Mouse (Mus musculus) kidney, postnatal 25 days (tissue): Measurements from ENCODE around the gene Dhrs7c.
A peak's percentile ranks its signal among the peaks of the same experiment; 100 is the strongest.

ENCODE experiments used
- DNase-seq, 2 experiments: peaks; one replicate each; pipeline ENCODE4 v3.0.0; 2021; ENCODE audit warnings: mixed read lengths in 2 of 2

The Dhrs7c gene

DNA sequence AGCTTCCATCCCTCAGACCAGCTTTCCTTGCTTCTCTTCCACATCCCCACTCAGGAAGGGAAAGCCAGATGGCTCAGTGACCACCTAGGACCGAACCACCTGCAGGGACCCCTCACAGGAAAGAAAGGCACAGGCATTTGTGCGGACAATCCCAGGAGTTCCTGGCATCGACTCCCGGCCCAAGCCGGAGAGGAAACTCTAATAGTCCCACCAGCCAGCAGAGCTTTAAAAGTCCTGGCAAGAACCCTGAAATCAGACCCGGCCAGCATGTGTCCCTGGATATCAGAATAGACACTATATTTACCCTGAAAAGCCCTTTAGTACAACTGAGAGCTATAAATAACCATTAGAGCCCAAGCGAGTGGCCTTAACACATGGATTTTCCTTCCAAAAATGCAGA is at the start of gene Dhrs7c:
Gene Dhrs7c (plus strand): TSS at position 257 of the 400 bp plus-strand sequence.
- DNase-seq: no peak

DNA sequence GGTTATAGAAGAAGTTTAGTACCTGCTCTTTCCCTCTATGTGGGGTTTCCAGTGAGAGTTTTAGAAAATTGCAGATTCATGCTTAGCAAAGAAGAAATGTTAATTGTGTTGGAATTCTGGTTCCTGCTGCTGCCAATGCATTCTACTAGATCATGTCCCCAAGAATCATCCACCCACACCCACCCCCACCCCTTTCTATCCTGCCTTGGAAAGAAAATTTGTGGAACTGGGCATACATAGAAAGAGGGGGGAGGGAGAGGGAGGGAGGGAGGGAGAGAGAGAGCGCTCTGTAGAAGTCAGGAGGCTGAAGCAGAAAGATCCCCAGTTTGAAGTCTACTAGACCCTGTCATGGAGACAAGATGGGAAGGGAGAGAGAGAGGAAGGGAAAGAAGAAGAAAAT is 41.7 kb upstream of the Dhrs7c start:
- no peak for DNase-seq

DNA sequence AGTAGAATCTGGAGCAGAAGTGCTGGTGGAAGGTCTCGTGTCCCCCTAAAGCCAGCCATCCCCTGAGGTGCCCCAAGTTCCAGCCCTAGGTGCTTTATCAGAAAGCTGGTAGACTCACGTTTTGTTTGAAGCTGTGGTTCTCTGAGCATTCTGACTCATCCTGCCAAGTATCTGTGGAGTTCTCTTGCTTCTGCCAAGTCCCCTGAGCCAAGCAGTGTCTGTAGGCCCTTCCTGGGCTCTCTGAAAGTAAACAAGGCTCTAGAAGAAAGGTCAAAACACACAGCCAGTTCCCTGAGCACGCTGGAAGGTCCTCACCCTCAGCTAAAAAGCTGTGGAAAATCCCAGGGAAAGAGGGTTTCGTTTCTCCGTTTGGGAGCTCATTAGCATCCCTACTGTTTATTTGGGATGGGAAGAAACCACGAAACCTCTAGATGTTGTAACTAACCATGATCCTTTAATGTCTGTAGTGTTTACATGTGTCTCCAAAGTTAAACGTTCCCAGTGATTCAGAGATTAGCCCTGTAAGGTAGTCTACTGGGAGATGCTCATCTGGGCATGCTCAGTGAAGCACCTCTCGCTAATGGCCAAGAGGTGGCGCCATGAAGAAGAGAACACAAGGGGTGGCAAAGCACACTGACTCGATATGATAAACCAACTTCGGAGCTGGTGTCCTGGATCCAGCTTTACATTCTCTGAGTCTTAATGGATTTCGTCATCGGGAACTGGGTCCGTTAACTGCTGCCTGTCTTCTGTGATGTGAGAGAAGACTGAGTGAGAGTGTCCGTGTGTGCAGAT is 40.4 kb upstream of the Dhrs7c start:
- DNase-seq: no peak

DNA sequence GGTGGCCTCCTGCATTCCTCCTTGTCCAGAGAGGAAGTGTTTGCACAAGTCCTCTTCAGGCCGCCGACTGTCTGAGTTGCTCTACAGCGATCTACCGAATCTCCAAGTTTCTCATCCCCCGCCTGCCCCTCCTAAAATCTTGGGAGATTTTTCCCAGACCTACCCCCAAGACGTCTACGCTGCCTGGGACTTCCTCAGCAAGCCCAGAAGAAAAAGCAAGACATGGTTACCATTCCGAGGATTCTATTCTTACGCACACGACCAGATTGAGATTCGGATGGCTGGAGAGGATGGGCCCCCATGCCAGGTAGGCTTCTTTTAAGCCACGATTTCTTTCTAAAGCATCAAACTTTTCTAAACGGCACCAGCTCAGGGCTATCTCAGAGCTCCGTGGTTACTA is 26.9 kb upstream of the Dhrs7c start, which contains the start of gene Glp2r:
Gene Glp2r (minus strand): TSS at position 101 of the 400 bp plus-strand sequence.
- no peak for DNase-seq

DNA sequence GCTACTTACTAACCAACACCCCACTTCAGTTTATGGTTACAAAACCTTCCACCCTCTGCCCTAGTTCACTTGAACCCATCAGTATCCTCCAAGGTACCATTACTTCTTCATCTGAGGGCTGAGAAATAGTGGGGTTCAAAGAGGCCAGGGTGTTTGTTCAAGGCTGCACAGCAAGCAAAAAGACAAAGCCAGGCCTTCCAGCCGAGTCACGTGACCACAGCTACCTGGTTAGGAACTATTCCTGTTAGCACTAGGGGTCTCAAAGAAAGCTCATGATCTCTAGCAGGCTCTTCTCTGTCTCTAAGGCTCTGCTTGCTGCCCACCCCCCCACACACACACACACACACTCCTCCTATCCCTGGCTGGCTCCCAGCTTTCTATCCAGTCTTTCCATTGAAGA is 26.3 kb upstream of the Dhrs7c start:
- no peak for DNase-seq

DNA sequence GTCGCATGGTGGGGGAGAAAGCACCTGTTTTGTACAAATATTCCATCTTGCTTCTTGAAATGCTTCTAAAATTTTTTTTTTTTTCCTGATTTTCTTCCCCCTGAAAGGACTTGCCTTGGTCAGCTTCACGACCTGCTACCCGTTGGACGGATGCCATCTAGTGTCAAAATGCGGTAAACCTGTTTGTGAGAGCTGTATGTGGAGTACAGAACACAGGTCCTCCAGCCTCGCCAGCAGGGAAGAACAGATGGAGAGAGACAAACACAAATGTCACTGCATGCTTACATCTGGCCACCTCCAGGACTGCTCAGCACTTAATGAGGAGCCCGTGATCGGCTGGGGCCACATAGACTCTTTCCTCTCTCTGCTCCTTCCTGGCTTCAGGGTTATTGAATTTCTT is 25.4 kb upstream of the Dhrs7c start:
- peak; percentile 45 to 67 for DNase-seq

DNA sequence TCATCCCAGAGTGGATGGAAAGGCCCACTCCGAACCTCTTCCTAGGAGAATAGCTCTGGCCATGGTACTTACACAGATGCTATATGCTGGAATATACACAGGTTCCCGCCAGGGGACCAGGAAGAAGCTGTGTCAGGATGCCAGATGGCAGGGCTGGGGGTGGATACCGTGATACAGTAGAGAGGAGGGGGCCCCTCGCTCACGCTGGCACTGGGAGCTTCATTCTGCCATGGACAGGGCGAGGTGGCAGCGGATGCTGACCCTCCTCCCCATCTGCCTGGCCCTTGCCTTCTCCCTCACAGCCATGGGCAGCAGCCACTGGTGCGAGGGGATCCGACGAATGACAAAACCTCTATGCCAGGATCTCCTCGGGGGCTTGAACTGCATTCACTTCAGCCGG is 23.6 kb upstream of the Dhrs7c start, which contains the start of gene Gsg1l2:
Gene Gsg1l2 (plus strand): TSS at position 230 of the 400 bp plus-strand sequence.
- no peak for DNase-seq

DNA sequence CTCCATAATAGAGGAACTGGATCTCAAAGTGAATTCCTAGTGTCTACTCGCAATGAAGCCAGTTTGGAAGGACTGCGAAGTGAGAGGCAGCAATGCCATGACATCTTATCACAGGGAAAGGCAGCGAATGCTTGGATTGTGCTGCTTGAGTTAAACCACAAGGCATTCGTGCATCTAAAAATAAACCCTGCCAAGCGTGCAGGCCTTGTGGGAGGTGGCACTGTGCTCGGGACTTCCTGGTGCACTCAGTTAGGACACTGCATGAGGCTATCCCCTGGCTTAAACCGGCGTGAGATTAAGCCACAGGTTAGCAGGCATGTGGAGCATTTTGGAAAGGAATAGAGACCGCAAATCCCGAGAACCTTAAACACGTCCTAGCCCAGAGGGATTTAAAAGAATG is 7.8 kb upstream of the Dhrs7c start:
- no peak for DNase-seq

DNA sequence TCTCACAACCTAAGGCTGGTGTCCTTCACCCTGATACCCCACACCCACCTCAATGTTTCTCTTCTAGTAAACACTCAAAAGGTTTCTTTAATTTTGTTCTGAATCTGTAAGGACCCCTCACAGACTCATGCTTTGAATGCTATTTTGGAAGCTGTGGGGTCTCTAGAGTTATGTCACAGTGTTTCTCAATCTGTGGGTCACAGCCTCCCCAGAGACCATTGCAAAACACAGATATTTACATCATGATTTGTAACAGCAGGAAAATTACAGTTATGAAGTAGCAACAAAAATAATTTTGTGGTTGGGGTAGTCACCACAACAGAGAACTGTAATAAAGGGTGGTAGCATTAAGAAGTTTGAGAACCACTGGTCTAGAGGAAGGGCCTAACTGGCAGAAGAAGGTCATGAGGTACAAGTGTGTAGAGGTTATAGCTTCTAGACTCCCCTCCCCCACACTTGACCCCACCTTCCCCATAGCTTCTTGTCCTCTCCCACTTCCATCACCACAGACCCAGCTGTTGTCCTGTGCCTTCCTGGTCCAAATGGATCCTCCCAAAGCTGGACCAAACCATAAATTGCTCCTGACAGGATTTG is 2.2 kb downstream of the Dhrs7c start:
- no peak for DNase-seq

DNA sequence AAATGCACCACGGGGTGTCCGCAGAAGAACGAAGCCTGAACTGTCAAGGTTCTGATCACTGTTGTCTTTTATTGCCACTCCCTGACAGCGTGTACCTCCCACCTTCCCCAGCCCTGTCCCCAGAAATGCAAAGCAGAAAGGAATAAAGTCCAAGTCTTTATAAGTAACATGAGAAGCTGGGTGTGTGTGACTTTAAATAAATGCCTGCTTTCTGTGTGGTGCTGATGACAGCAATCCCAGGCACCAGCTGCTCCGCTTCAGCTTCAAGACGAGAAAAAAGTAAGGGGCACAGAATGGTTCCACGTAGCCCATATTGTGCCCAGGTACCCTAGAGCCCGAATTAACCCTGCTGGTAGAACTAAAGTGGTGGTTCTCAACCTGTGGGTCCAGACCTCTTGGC is 3.2 kb downstream of the Dhrs7c start:
- no peak for DNase-seq

DNA sequence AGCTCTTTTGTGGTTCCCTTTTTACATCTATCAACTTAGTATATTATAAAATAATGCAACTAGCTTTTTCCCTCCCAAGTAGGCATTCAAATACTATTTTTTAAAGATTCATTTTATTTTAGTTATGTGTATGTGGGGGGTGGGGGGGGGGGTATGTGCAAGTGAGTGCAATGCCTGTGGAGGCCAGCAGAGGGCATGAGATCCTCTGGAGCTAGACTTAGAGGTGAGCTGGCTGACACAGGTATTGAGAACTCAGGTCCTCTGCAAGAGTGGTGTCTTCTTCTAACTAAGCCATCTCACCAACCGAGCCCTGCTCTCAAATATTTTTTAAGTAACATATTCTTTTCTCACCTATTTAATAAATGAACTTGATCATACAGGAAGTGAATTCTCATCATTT is 7.6 kb downstream of the Dhrs7c start:
- no peak for DNase-seq

DNA sequence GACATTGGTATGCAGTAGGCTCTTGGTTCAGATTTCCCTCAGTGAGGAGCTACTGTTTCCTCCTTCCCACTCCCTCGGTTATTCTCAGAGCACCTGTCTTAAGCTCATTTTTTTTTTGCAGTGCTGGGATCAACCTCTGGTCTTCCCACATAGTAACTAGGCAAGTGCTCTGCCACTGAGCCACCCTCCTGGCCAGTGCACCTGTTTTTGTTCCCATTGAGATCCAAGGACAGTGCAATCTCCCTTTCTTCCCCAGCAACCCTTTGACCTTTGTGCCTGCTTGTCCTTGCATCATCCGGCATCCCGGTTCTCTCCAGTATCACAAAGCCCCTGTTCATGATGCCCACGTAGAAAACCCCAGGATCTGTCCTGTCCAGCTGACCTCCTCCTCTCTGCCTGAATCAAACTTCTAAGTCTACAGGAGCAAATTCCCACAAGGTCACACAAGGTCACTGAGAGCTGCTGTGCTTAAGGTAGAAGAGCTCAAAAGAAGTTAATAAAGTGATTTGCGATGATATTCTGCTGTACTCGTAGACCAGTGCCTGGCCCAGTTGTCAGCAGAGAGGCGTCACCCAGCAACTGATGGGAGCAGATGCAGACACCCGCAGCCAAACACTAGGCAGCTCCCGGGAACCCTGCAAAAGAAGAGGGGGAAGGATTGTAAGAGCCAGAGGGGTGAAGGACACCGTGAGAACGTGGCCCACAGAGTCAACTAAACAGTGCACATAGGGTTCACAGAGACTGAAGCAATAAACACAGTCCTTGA is 9.0 kb downstream of the Dhrs7c start:
- no peak for DNase-seq

DNA sequence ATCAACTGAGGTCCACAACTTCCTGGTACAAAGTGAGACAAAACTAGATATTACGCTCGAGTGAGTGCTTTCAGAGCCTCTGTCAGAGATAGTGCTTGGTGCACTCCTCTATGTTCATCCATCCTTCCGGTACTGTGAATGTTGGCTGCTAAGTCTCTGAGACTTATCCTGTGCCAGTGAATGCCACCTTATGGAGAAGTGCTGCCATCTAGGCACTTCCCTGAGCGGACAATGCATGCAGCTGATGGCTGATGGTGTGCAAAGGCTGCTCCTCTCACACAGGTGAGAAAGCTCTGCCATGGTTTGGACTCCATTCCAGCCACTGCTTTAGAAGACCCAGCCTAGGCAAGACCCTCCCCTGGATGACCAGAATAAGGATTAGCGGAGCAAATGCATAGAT is 10.1 kb downstream of the Dhrs7c start:
- no peak for DNase-seq

DNA sequence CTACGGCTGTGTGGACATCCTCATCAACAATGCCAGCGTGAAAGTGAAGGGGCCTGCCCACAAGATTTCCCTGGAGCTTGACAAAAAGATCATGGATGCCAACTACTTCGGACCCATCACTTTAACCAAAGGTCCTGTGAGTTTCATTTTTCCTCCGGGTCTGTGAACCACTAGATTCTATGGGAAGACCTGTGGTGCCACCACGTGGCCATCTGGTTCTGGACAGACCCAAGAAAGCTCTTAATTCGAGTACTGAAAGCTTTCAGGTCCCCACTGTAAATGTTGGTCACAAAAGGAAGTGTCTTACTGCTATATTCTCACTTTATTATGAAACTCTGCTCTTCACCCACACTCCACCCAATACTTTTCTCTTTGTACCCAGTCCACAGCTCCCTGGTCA is 13.5 kb downstream of the Dhrs7c start:
- peak in 1 of 2 experiments; percentile 9 for DNase-seq

DNA sequence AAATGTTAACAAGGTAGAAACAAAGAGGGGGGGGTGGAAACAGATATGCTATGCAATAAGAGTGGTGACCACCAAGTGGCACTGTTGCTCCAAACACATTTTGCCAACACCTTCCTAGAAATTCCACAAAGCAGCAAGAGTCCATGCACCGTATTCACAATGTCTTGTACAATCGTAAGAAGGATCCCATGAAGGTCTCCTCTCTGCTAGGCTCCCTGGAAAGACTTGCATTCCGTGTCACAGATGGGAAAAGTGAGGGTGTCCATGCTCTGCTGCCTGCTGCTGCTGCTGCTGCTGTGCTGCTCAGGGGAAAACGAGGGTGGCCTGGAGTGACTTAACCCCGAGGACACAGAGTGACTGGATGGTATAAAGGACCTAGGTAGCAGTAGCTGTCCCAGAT is 21.6 kb downstream of the Dhrs7c start:
- DNase-seq: peak in 1 of 2 experiments; percentile 46

DNA sequence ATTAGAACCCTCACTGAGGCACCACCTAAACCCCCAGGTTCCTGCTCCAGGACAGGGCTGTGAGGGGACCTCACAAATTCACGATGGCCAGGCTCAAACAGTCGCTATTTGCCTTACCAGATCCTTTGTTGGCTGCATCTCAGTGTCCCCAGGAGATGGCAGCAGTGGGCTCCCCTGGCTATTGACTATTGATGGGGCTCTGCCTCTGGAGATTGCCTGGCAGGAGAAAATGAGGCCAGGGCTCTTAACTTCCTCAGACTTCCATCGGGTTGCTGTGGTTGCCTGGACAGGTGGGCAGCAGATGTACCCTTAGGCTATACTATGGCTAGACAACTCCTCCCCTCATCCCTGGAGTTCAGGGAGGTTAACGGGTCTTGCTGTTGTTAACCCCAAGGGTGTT is 22.2 kb downstream of the Dhrs7c start:
- peak in 1 of 2 experiments; percentile 37 for DNase-seq

DNA sequence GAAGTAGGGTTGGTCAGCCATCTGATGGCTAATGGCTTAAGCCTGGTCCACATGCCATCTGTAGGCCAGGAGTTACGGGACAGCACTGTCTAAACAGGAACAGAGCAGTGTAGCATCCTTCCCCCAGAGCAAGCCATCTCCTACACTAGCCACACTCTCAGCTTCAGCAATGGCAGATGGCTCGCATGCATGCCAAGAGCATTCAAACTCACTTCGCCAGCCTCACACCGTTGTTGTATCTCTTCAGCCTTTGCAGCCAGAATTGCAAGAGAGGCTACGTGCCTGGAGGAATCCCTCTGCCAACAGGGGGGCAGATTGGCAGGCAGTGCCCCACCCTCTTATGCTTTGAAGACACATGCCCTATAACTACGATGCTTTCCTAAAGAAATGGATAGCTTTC is 23.6 kb downstream of the Dhrs7c start:
- no peak for DNase-seq

DNA sequence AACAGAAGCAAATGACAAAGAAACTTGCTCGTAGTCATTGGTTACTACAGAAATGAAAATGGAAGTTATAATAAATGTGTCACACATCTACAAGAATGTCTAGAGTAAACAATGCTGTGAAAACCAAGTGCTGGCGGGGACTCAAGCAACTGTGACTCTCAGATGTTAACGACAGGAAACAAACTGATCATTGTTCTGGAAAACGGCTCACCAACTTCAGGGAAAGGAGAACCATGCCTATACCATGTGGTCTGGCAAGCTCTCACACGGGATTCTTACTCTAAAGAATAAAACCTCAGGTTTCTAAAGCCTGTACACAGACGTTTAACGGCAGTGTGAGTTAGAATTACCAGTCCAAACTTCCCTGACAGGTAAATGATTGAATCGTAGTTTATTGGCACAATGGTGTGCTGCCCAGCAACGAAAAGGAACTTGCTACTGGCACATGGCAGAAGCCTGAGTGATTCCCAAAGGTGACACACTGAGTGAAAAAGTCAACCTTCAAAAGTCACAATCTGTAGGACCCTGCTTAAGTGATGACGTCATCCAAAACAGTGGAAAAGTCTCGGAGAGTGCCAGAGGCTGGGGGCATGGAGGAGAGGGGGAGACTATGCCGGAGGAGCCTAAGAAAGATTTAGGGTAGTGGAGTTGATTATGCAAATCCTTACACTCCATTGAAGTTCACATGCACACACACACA is 30.5 kb downstream of the Dhrs7c start:
- DNase-seq: no peak

DNA sequence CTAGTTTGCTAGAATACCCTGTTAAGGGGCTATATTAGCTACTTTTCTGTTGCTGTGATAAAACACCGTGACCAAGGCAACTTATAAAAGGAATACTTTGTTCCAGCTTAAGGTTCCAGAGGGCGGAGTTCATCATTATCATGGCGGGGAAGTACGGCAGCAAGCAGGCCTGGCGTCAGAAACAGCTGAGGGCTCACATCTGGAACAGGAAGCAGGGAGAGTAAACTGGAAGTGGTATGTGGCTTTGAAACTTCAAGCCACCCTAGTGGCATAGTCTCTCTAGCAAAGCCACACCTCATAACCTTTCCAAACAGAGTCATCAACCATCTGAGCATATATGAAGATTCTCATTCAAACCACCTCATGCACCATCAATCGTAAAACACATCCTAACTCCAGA is 31.5 kb downstream of the Dhrs7c start:
- no peak for DNase-seq

DNA sequence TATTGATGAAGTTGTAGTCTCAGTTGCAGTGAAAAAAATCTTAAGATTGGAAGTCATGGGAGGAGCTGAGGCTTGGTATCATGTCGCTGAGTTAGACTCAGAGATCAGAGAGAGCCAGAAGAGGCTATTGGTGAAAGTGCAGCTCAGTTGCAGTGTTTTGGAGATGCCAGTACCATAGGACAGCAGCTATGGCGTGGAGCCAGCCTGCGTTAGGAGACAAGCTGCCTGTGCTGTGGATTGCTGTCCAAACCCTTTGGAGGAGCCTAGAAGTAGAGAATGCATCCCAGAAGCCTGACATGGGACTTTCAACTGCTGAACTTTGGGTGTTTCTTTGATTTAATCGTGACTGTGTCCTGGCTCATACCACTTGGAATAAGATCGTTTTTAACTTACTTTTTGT is 33.8 kb downstream of the Dhrs7c start:
- DNase-seq: no peak

DNA sequence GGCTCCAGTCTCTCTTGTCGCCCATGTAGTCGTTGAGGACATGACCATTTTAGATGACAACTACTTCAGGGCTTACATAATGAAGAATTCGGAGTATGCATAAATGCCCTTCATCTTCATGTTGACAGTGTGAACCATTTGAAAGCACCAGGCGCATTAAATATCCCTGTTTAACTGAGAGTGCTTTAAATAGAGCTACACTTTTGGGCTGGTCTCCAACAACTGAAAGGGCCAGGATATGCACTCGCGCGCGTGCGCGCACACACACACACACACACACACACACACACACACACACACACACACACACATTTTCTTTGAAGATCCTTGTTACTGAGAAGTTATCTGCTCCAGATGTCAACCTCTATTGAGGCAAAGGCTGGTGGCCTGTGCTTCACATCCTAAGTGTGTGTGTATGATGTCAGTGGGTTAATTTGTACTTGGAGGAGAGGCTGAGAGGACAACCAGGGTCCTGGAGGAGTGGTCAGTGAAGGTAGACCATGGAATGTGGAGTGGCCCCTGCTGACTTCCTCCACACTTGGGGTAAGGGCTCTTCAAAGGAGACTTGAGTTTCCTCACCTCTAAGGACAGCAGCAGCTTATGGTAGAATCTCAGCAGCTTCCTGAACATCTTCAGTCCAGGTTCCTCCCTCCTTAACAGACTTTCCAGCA is 37.6 kb downstream of the Dhrs7c start:
- DNase-seq: no peak

DNA sequence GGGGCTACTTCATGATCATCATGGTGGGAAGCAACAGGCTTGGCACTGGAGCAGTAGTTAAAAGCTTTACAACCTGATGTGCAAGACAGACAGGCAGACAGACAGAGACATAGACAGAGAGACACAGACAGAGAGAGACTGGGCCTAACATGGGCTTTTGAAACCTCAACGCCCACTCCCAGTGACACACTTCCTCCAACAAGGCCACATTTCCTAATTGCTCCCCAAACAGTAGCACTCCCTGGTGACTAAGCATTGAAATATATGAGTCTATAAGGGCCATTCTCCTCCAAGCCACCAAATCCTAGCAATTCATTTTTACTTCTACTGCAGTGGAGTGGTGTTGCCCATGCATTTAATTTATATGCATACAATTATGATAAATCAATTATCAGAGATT is 41.8 kb downstream of the Dhrs7c start:
- no peak for DNase-seq

DNA sequence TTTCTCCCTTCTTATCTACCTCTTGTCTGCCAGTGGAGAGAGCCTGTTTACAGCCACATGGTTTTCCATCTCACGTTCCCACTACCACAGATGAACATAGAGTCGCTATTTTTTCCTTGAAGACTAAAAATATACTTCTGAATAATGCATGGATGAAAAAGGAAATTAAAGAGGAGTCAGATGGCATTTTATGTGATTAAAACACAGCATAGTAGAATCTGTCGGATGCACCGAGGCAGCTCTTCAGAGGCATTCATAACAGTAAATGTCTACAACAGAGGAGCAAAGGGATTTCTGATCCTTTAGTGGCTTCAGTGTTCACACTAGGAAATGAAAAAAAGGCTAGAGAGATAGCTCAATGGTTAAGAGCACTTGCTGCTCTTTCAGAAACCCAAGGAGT is 47.2 kb downstream of the Dhrs7c start:
- no peak for DNase-seq
